Mouse (Mus musculus) erythroblast, embryonic 14.5 days (primary cell): ENCODE data around the gene Spag7.

Source experiments
- GATA1 ChIP-seq: IDR thresholded peaks from 2 replicates; pipeline ENCODE4 v1.6.1; 2012; ENCODE audit warnings: low read length, inconsistent platforms, mixed read lengths
- TAL1 ChIP-seq: IDR thresholded peaks from 3 replicates; pipeline ENCODE4 v1.6.1; 2012; ENCODE audit warnings: low read length, inconsistent platforms, mixed read lengths

DNA sequence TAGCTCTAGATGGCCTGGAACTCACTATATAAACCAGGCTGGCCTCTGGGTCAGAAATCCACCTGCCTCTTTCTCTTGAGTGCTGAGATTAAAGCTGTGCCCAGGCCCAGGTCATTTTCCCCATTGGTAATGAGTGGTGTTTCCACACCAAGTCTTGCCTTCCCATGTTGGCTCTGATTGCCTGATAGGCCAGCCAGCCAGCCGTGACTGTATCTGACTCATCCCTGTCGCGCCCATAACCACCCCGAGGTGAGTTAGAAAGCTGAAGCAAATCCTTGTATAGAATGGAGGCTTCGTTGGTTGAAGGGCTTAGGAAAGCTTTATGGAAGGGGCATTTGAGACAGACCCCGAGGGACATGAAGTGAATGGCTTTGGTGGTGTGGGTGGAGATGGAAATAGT, 46.6 kb upstream of the Spag7 start:
- TF ChIP-seq TAL1 (no peak), GATA1 (no peak)
